Mouse (Mus musculus) right cerebral cortex, postnatal 25 days (tissue): ENCODE data around the gene Olfr613.
"Not testable (repeated sequence)": the region's sequence is repeated elsewhere in the genome, so short reads cannot be mapped to it uniquely, and the experiment has no call there.

ENCODE experiments used
- DNase-seq: peaks from one replicate; pipeline ENCODE4 v3.0.0; 2022

Gene Olfr613

DNA sequence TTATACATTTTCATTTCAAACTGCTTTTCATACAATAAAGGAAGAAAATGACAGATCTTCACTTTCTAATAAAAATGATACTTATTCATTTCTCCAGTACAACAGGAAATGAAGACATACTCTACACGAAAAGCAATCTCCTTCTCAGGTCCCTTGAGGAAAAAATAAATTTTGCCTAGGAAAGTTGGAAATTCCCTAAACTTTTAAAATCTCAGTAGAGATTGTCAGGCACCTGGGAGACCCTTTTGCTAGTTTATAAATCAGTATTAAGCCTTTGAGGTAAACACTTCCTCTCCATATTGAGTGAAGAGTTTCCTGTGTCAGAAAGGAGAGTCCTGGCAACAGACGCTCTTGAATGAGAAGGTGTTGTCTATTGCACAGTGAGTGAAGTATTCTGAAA is at the start of gene Olfr613:
Gene Olfr613 (plus strand): TSS at position 301 of the 400 bp plus-strand sequence.
- DNase-seq: no peak

DNA sequence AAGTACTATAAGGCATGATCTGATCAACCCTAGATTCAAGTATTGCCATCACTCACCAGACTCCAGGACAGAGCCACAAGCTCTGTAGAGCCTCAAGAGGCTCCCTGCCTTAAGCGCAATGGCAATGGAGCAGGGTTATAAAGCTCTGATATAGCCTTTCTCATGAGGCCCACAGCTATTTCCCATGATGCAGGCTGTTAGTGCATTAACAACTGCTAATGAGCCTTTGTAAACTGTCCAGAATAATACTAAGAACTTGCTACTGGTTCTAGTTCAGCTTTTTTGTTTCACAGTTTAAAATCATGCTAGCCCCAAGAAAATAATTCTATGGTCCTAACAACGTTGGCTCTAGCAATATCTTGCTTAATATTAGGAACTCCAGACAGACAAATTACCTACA is 35.9 kb upstream of the Olfr613 start, which contains the start of gene Olfr610:
Gene Olfr610 (minus strand): TSS at position 101 of the 400 bp plus-strand sequence.
- DNase-seq: no peak

DNA sequence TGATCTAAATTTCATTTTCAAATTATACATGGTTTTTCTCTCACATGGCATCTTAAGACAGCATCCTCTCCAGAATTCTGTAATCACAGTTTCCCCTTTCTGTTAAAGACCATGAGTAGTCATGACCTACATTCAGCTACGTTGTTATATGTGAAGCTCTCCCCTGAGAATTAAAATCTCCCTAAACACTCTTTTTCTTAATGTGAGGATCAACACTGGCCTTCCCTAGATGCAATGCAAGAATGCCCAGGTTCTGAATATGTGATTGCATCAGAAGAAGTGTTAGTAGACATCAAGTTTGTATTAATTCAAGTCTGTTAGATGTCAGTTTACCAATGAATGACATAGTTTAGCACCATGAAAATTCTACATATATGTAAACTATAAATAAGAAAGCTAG is 27.1 kb upstream of the Olfr613 start, which contains the start of gene Olfr611:
Gene Olfr611 (minus strand): TSS at position 101 of the 400 bp plus-strand sequence.
- not testable (repeated sequence) for DNase-seq

DNA sequence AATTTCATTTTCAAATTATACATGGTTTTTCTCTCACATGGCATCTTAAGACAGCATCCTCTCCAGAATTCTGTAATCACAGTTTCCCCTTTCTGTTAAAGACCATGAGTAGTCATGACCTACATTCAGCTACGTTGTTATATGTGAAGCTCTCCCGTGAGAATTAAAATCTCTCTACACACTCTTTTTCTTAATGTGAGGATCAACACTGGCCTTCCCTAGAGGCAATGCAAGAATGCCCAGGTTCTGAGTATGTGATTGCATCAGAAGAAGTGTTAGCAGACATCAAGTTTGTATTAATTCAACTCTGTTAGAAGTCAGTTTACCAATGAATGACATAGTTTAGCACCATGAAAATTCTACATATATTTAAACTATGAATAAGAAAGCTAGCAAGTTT is 5.3 kb upstream of the Olfr613 start, which contains the start of gene Olfr612:
Gene Olfr612 (minus strand): TSS at position 101 of the 400 bp plus-strand sequence.
- not testable (repeated sequence) for DNase-seq

DNA sequence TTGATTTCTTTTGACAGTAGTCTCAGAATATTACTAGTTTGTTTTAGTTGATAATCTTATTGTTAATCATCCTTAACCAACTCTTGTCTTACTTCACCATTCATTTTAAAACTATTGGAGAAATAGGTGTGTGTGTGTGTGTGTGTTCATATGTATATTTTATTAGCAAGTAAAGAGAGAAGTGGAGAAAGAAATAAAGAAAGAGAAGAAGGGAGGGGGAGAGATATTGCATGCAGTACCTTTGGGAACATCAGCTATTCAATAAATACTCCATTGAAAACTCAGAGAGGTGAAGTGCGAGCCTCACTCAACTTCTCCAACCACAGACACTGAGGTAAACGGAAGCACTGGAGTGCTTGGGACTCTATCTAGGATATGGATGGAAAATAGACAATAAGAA is 7.9 kb downstream of the Olfr613 start, which contains the start of gene Olfr615:
Gene Olfr615 (plus strand): TSS at position 301 of the 400 bp plus-strand sequence.
- no peak for DNase-seq

DNA sequence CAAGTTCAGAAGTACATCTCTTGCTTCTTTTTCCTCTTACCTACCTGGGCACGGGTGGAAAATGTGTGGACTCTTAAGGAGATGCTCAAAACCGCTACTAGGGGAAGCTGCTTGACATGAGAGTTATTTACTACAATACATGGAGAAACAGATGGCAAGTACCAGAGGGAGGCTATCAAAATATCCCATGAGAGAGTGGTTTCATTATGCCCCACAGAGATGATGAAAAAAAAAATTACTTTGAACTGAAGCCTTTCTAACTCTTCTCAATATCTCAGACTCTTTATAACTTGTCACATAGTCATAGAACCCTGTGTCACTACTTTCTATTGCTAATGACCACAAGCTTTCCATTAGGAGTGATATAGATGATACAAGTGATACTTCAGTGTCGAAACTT is 21.2 kb downstream of the Olfr613 start, which contains the start of gene Olfr616:
Gene Olfr616 (minus strand): TSS at position 101 of the 400 bp plus-strand sequence.
- DNase-seq: no peak

DNA sequence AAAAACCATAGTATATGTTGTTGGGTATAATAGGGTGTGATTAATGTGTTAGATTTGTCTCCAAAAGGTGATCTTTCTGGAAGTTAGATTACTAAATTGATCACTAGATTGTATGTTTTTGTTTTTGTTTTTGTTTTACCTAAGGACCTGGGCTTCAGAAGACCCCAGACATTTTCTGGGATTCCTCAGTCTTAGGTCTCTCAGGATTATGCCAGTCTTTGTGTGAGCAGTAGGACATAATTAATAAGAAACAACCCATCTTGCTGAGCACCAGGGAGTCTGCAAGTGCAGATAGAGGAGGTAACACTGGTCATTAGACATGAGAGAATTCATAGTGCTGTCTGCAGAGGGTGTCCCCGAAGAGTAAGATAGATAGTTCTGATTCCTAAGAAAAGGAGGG is 24.9 kb downstream of the Olfr613 start, which contains the start of gene Olfr617:
Gene Olfr617 (plus strand): TSS at position 301 of the 400 bp plus-strand sequence.
- DNase-seq: no peak

DNA sequence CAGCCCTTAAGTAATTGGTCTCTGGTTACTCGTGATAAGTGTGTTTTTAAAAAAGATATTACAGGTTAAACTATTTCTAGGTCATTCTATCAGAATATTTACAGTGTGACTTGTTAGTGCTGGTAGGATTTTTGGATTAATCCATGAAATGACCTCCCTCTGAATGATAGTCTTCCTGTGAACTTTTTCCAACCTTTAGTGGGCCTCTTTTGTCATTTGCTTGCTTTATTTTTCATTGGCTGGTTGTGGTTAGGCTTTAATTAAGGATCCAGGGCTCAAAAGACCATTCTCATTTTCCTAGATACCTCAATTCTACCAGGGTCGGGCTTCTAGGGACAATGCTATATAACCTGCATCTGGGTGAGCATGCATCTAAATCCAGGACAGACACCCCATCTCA is 41.9 kb downstream of the Olfr613 start, which contains the start of gene Olfr618:
Gene Olfr618 (plus strand): TSS at position 301 of the 400 bp plus-strand sequence.
- DNase-seq: no peak

DNA sequence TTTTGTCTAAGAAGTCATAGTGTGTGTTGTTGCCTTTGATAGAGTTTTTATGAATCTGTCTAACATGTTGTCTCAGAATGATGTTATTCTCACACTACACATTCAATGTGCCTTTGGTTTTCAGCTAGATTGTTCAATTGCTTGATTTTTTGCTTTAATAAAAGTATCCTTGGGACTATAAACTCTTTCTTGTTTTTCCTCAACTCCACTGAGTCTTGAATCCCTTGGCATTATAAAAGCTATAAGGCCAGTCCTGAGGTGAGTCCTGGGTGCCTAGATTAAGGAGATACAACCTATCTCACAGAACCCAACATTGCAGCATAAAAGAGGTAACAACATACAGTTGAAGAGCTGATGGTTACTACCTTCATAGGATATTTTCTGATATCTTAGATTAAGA is 52.4 kb downstream of the Olfr613 start, which contains the start of gene Olfr619:
Gene Olfr619 (plus strand): TSS at position 301 of the 400 bp plus-strand sequence.
- DNase-seq: no peak
